Mouse (Mus musculus) limb, embryonic 15.5 days (tissue): ENCODE results near the gene Adam12. TPM values are rescaled to one million over a fixed set of nuclear protein-coding genes. Genes with fewer than 3 reads are reported as not detected.

Source experiments
- ATAC-seq: fragments of 200-750 bp; cut with Nextera tagmentation; 2 replicates; pipeline ENCODE4 v1.8.0; 2017; ENCODE audit warnings: low read depth, moderate TSS enrichment; ENCODE audit not compliant: insufficient number of reproducible peaks, low FRiP score, low TSS enrichment
- H3K27ac ChIP-seq: fragments of 300-500 bp; sonication (generic); 2 replicates; pipeline ENCODE4 v1.5.1; 2015; ENCODE audit warnings: moderate library complexity, mild to moderate bottlenecking, inconsistent platforms
- H3K27me3 ChIP-seq: fragments of 300-500 bp; sonication (generic); 2 replicates; pipeline ENCODE4 v1.6.1; 2015; ENCODE audit warnings: inconsistent platforms
- H3K36me3 ChIP-seq: fragments of 300-500 bp; sonication (generic); 2 replicates; pipeline ENCODE4 v1.6.1; 2015; ENCODE audit warnings: inconsistent platforms
- H3K4me1 ChIP-seq: fragments of 300-500 bp; sonication (generic); 2 replicates; pipeline ENCODE4 v1.6.1; 2015; ENCODE audit warnings: inconsistent platforms
- H3K4me2 ChIP-seq: fragments of 300-500 bp; sonication (generic); 2 replicates; pipeline ENCODE4 v1.6.1; 2015; ENCODE audit warnings: mild to moderate bottlenecking, inconsistent platforms
- H3K4me3 ChIP-seq: fragments of 300-500 bp; sonication (generic); 2 replicates; pipeline ENCODE4 v1.5.1; 2015; ENCODE audit warnings: mild to moderate bottlenecking, inconsistent platforms
- H3K9ac ChIP-seq: fragments of 300-500 bp; sonication (generic); 2 replicates; pipeline ENCODE4 v1.6.1; 2015; ENCODE audit warnings: inconsistent platforms
- H3K9me3 ChIP-seq: fragments of 300-500 bp; sonication (generic); 2 replicates; pipeline ENCODE4 v1.6.1; 2016; ENCODE audit warnings: inconsistent platforms
- WGBS: fragments of 180-500 bp; shearing (Covaris S2); methylation state at CpG from one replicate; pipeline ENCODE4 v1.1.7; 2015; 5-methylcytosine and 5-hydroxymethylcytosine counted together
- microRNA-seq: library from miRNA; unstranded; fragments of <30 nt; microRNA quantifications from one replicate; pipeline ENCODE4, GENCODE M21; 2016
- polyA plus RNA-seq: library from polyadenylated mRNA; unstranded; fragments of >200 nt; fragmentation: Nextera tagmentation; extraction: Ambion mirVana; gene quantifications from 2 replicates; pipeline ENCODE4 v1.2.1, GENCODE M21; 2015

Gene Adam12
- polyA plus RNA-seq, 1 experiment from 2014 or later, result 8.1 TPM

DNA sequence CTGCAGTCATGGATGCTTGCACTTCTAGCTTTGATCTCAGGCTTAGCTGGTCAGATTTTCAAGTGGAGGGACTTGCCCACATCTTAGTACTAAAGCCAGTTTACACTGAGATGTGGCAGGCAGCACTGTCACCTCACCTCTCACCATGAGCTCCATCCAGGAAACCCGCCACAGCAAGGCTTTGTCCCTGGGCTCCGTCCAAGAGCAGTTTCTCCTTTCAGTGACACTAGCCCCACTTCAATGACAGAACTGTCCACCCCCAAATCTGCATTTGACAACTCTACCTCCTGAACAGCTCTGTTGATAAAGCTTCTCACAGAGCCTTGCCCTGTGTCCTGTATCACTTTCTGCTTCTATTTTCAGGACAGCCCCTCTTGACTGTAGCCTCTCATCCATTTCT is 383.8 kb downstream of the Adam12 start:
- H3K4me3 ChIP-seq, result no peak overlapping the region
- H3K27ac ChIP-seq, result no peak overlapping the region
- H3K4me2 ChIP-seq, result no peak overlapping the region
- H3K27me3 ChIP-seq, result no peaks in the 10 kb centered on the region
- no peak overlapping the region for H3K9ac ChIP-seq
- H3K9me3 ChIP-seq, result no peaks in the 10 kb centered on the region
- H3K4me1 ChIP-seq, result no peaks in the 10 kb centered on the region
- ATAC-seq, result no peak
- WGBS, result 78% methylated on average over 2 of the region's 2 CpGs
- H3K36me3 ChIP-seq, result no peaks in the 10 kb centered on the region

GRCm38 (mm10) chr7:133847175-133847574 is 384.8 kb downstream of the Adam12 start:
- Histone ChIP-seq H3K9ac (no peak overlapping the region), H3K4me3 (no peak overlapping the region), H3K27ac (no peak overlapping the region), H3K4me1 (no peaks in the 10 kb centered on the region), H3K4me2 (no peak overlapping the region), H3K27me3 (no peaks in the 10 kb centered on the region), H3K36me3 (no peaks in the 10 kb centered on the region), H3K9me3 (no peaks in the 10 kb centered on the region)
- WGBS, result 23% methylated on average over 1 of the region's 1 CpGs
- ATAC-seq, result no peak

DNA sequence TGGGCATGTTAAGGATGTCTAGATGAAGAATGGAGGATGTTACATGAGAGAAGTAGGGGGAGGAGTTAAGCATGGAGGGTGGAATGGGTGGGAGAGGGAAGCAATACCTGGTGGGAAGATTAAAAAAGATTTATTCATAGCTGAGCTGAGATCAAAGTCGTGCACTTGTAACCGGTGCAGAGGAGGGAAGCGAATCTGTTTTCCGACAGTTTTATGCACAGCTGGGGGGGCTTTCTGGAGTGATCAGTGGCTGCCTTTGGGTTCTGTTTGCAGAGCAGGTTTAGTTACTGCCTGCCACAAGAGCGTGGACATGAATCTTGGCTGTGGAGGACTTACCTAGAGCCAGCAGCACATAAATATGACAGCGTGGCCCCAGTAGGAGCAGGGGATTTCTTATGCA is 389.9 kb downstream of the Adam12 start:
- Histone ChIP-seq H3K4me2 (no peak overlapping the region), H3K4me3 (no peak overlapping the region), H3K27ac (no peak overlapping the region), H3K9ac (no peak overlapping the region), H3K4me1 (no peaks in the 10 kb centered on the region), H3K27me3 (no peaks in the 10 kb centered on the region), H3K9me3 (no peaks in the 10 kb centered on the region), H3K36me3 (no peaks in the 10 kb centered on the region)
- WGBS, result 24% methylated on average over 6 of the region's 6 CpGs
- ATAC-seq, result no peak

DNA sequence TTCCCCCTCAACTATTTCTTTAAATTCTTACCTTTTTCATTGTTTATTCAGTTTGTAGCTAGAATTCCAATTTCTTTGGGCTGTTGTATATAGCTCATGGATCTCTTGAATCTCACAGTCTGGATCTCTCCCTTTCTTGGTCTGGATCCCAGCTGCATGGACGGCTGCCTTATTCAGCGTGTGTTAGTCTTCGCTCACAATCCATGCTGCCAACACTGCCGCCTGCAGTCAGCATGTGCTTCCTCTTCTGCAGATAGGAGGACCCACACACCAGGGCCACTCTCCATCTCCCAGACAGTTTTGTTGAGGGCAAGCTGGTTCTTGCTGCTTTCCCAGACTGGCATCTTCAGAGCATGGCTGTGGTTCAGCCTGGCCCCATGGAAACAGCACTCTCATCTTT is 392.4 kb downstream of the Adam12 start:
- no peaks in the 10 kb centered on the region for H3K4me1 ChIP-seq
- H3K9me3 ChIP-seq, result no peaks in the 10 kb centered on the region
- 54% methylated on average over 4 of the region's 4 CpGs for WGBS
- ATAC-seq, result no peak
- H3K9ac ChIP-seq, result no peak overlapping the region
- no peak overlapping the region for H3K4me2 ChIP-seq
- no peaks in the 10 kb centered on the region for H3K27me3 ChIP-seq
- no peaks in the 10 kb centered on the region for H3K36me3 ChIP-seq
- H3K27ac ChIP-seq, result no peak overlapping the region
- H3K4me3 ChIP-seq, result no peak overlapping the region

Small RNAs within 50 kb of the gene (microRNA-seq; reads per million reads assigned to microRNA genes)
- gene Gm23631, result not detected

Other genes starting within 250 kb of the Adam12 start
- gene D7Ertd443e, start 153.5 kb upstream of the Adam12 start, polyA plus RNA-seq, result 0.79 and 0.95 TPM in 2 replicates